Mouse (Mus musculus) kidney, adult 2 months (tissue): ENCODE measurements around the gene P2ry14. TPM values are rescaled to one million over a fixed set of nuclear protein-coding genes. Genes with fewer than 3 reads are reported as not detected.

Experiments
- DNase-seq: peaks from one replicate; pipeline ENCODE4 v3.0.0; 2021
- H3K27ac ChIP-seq: fragments of 200-500 bp; 2 replicates; pipeline ENCODE4 v1.5.1; 2012; ENCODE audit warnings: low read depth, low read length, control low read depth, inconsistent platforms; ENCODE audit not compliant: insufficient read depth
- H3K27me3 ChIP-seq: fragments of 200-500 bp; replicated peaks from 2 replicates; pipeline ENCODE4 v1.6.1; 2012; ENCODE audit warnings: mild to moderate bottlenecking, moderate library complexity, low read length, inconsistent platforms; ENCODE audit not compliant: control insufficient read depth, insufficient read depth
- H3K36me3 ChIP-seq: fragments of 200-500 bp; 2 replicates; pipeline ENCODE4 v1.6.1; 2012; ENCODE audit warnings: mild to moderate bottlenecking, moderate library complexity, low read length, inconsistent platforms; ENCODE audit not compliant: control insufficient read depth, insufficient read depth
- H3K4me1 ChIP-seq: fragments of 200-500 bp; 2 replicates; pipeline ENCODE4 v1.6.1; 2011; ENCODE audit warnings: low read length; ENCODE audit not compliant: control insufficient read depth, insufficient read depth
- H3K4me3 ChIP-seq: fragments of 200-500 bp; 2 replicates; pipeline ENCODE4 v1.5.1; 2011; ENCODE audit warnings: mild to moderate bottlenecking, low read depth, low read length, control low read depth; ENCODE audit not compliant: insufficient read depth
- CTCF ChIP-seq: fragments of 200-500 bp; conservative IDR thresholded peaks from 2 replicates; pipeline ENCODE4 v1.5.1; 2011; ENCODE audit warnings: low read depth, mild to moderate bottlenecking, control low read depth, low read length, moderate library complexity, mixed read lengths; ENCODE audit not compliant: insufficient read depth, insufficient read length
- POLR2A ChIP-seq: fragments of 200-500 bp; IDR thresholded peaks from one replicate; pipeline ENCODE4 v1.6.1; 2011; ENCODE audit warnings: low read depth, low read length, control low read depth
- WGBS: fragments of 180-500 bp; shearing (Covaris S2); methylation state at CpG from one replicate; pipeline ENCODE4 v1.1.7; 2018; 5-methylcytosine and 5-hydroxymethylcytosine counted together
- polyA plus RNA-seq: library from polyadenylated mRNA; depleted of rRNA; stranded (reverse); fragments of >200 nt; gene quantifications from 2 replicates; pipeline ENCODE4 v1.2.3, GENCODE M21; 2012

Gene P2ry14
- polyA plus RNA-seq, 1 experiment, result 3.8 TPM

DNA sequence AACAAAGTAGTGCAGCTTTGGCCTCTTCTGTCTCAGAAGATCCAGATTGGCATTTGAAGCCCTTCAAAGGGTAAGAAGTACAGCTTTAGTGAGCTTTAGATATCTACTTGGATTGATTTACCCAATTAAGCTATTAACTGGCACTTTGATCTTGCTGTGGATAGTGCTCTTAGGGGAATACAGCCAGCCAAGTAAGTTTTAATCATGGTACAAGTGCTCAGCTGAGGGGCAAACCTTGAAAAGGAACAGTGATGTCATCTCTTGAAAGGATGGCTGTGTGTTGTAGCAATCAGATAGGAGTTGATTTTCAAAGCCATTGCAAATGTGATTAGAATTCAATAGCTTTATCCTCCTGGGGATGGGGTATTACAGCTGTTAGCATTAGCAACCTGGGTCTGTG lies 28.7 kb upstream of the P2ry14 start:
- Histone ChIP-seq H3K4me3 (no peak overlapping the region), H3K27ac (no peak overlapping the region), H3K36me3 (no peaks in the 10 kb centered on the region), H3K4me1 (no peaks in the 10 kb centered on the region), H3K27me3 (no peaks in the 10 kb centered on the region)
- no peak for TF ChIP-seq POLR2A
- TF ChIP-seq CTCF, result no peak
- no peak for DNase-seq

DNA sequence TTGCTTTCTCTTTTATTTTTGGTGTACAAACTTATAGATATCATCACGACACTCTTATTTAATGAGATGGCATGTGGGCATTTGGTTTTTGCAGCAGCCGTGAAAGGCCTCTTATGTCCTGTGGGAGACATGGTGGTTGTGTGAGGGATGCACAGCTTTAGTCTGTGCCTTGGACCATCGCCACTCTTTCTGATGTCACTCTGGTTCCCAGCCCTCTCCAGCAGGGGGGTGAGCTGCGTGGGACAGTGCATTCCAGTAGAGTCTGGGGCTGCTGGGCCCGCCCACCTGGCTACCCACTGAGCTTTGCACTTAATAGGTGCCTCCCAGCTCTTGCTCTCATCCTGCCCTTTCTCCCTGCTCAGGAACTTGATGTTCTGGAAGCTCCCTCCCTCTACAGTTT lies 27.7 kb upstream of the P2ry14 start:
- H3K27ac ChIP-seq, result no peak overlapping the region
- H3K4me1 ChIP-seq, result no peaks in the 10 kb centered on the region
- TF ChIP-seq CTCF, result no peak
- no peak for TF ChIP-seq POLR2A
- no peak for DNase-seq
- H3K36me3 ChIP-seq, result no peaks in the 10 kb centered on the region
- whole genome bisulfite sequencing, result 73% methylated on average over 5 of the region's 5 CpGs
- H3K4me3 ChIP-seq, result no peak overlapping the region
- no peaks in the 10 kb centered on the region for H3K27me3 ChIP-seq

DNA sequence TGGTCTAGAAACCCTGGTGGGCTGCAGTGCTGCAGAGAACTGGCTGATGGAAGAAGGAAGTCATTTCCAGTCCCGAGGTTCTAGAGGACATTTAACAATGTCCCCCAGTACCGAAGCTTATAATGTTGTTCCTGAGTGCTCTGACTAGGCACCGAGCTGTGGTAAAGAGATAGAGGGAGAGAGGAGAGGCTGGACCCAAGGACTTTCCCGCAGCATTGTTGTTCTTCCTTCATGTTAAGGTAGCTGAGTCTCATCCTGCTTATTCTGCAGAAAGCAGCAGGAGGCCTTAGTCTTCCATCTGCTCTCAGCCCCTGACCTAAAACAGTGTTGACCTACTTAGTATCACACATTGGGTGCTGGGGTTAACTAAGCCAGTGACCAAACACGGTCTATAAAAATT lies 23.5 kb upstream of the P2ry14 start:
- no peak for TF ChIP-seq CTCF
- no peak for TF ChIP-seq POLR2A
- no peaks in the 10 kb centered on the region for H3K36me3 ChIP-seq
- H3K27ac ChIP-seq, result no peak overlapping the region
- H3K27me3 ChIP-seq, result no peaks in the 10 kb centered on the region
- H3K4me1 ChIP-seq, result no peaks in the 10 kb centered on the region
- WGBS, result 64% methylated on average over 5 of the region's 5 CpGs
- H3K4me3 ChIP-seq, result no peak overlapping the region
- DNase-seq, result no peak

DNA sequence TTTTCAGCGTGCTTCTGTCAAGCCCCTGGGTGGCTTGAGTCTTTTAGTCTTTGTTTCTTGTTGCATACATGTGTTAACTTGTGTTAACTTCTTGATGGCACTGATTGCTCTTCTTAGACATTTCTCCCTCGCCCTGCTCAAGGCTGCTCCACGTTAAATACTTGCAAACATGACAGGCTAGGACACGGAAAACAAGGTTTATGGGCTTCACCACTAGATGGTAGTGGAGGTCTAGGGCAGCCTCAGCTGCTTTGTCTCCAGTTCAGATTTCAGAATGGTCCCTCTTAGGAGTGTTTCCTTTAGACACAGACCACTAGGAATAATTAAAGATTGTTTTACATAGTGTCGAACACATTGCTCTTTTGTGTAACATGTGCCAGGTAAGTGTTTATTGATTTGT lies 21.8 kb upstream of the P2ry14 start:
- no peak overlapping the region for H3K4me3 ChIP-seq
- peak; percentile 25 for DNase-seq
- no peaks in the 10 kb centered on the region for H3K27me3 ChIP-seq
- H3K27ac ChIP-seq, result no peak overlapping the region
- H3K4me1 ChIP-seq, result no peaks in the 10 kb centered on the region; the same call in 1 of the 2 replicates
- TF ChIP-seq POLR2A (no peak), CTCF (peak; percentile 77)
- no peaks in the 10 kb centered on the region for H3K36me3 ChIP-seq
- 14% methylated on average over 5 of the region's 5 CpGs for WGBS

- no peaks in the 10 kb centered on the region for H3K36me3 ChIP-seq
- no peak overlapping the region for H3K4me3 ChIP-seq
- no peak for TF ChIP-seq POLR2A
- TF ChIP-seq CTCF, result no peak
- H3K27ac ChIP-seq, result no peak overlapping the region
- H3K27me3 ChIP-seq, result no peaks in the 10 kb centered on the region
- no peaks in the 10 kb centered on the region; the same call in 1 of the 2 replicates for H3K4me1 ChIP-seq
- DNase-seq, result no peak
- 68% methylated on average over 6 of the region's 6 CpGs for WGBS
Measured at GRCm38 (mm10) chr3:59174426-59175154, 21.2 kb upstream of the P2ry14 start.

- Histone ChIP-seq H3K27ac (no peak overlapping the region), H3K36me3 (no peaks in the 10 kb centered on the region), H3K4me1 (no peaks in the 10 kb centered on the region; the same call in 1 of the 2 replicates), H3K27me3 (no peaks in the 10 kb centered on the region), H3K4me3 (no peak overlapping the region)
- no peak for DNase-seq
- TF ChIP-seq CTCF, result no peak
- 35% methylated on average over 2 of the region's 2 CpGs for WGBS
Measured at GRCm38 (mm10) chr3:59169921-59170627, 16.7 kb upstream of the P2ry14 start.

GRCm38 (mm10) chr3:59169215-59169614 lies 15.8 kb upstream of the P2ry14 start:
- no peaks in the 10 kb centered on the region for H3K36me3 ChIP-seq
- no peaks in the 10 kb centered on the region for H3K27me3 ChIP-seq
- H3K4me1 ChIP-seq, result no peaks in the 10 kb centered on the region; the same call in 1 of the 2 replicates
- no peak for DNase-seq
- no peak overlapping the region for H3K27ac ChIP-seq
- 75% methylated on average over 4 of the region's 4 CpGs for WGBS
- H3K4me3 ChIP-seq, result no peak overlapping the region
- TF ChIP-seq CTCF (no peak), POLR2A (no peak)
